Mouse (Mus musculus): Measurements from ENCODE around the gene Trappc3. TPM values are rescaled to one million over a fixed set of nuclear protein-coding genes. Genes with fewer than 3 reads are reported as not detected.

The Trappc3 gene
- polyA plus RNA-seq, 1 experiment from 2014 or later, result 104 TPM

DNA sequence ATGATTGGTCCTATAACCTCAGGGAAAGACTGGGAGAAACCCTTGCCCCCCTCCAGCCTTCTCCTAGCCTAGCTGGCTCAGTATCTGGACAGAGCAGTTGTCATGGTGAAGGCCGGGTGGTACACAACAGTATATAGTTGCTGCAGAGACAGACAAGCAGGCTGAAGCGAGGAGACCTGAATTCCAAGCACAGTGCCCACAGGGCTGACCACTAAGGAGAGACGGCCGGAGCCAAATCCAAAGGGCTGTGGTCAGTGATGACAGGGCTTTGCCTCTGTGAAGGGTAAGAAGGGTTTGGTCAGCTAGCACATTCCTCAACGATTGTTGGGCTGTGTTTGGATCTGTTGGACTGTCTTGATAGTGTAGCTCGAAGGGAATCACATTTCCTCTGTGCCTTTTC is 859 bp upstream of the Trappc3 start:
- Histone ChIP-seq H3K9me3 (no peaks in the 10 kb centered on the region), H3K4me3 (replicated peaks) (no peak overlapping the region), H3K4me1 (peaks cover 59% of the 10 kb centered on the region), H3K27me3 (0 out of 2 replicates have a peak, but pooled peaks cover 6% of the 10 kb centered on the region), H3K36me3 (replicated peaks) (no peaks in the 10 kb centered on the region), H3K9ac (no peak overlapping the region), H3K27ac (peak overlapping the region; percentile 56; the same call in 1 of the 2 replicates), H3K4me2 (no peak overlapping the region)
- no peak for ATAC-seq (ENCODE audit: low FRiP score)
- 86% methylated on average over 6 of the region's 6 CpGs for WGBS

DNA sequence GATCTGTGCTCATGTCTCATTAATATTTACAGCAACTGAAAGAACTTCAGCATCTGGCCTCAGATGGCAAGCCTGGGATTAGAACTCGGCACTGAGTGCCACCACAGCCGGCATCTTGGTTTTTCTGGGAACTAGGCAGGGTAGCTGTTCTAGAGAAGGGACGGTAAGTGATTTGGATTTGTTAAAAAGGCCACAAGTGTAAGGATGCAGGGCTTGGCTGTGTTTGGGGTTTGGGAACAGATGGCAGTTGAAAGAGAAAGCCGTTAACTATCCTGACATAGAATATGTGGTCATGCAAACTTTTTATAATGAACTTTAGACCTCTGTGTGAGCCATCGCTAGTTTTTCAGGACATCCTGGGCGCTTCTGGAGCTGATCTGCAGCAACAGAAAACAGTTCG is 450 bp upstream of the Trappc3 start:
- peaks cover 57% of the 10 kb centered on the region for H3K4me1 ChIP-seq
- no peak overlapping the region for H3K9ac ChIP-seq
- peak overlapping the region; percentile 74 for H3K4me3 ChIP-seq (replicated peaks)
- WGBS, result 51% methylated on average over 7 of the region's 7 CpGs
- no peaks in the 10 kb centered on the region for H3K36me3 ChIP-seq (replicated peaks)
- 0 out of 2 replicates have a peak overlapping the region, but pooled peaks have one; percentile 25 for H3K27ac ChIP-seq
- no peak for ATAC-seq (ENCODE audit: low FRiP score)
- H3K4me2 ChIP-seq, result no peak overlapping the region; the same call in 1 of the 2 replicates
- no peaks in the 10 kb centered on the region for H3K9me3 ChIP-seq
- H3K27me3 ChIP-seq, result 0 out of 2 replicates have a peak, but pooled peaks cover 6% of the 10 kb centered on the region

DNA sequence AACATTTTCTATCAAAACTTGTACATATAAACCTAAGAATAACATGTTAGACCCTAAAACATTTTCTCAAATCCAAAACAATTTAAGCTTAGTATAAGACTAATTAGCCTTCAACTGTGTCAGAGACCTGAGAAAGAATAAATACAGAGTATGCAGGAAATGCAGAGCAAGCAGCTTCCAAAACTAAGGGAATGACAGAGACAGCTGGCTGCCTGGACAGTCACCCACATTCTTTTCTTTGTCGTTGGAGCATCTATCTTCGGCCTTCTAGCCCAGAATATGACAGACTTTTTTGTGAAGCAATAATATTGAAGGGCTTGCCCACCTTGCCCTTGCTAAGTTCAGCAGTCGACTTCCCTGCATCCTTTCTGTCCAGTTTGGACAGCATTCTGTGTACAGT is 7.2 kb downstream of the Trappc3 start:
- H3K27ac ChIP-seq, result no peak overlapping the region
- no peak overlapping the region for H3K4me3 ChIP-seq (replicated peaks)
- 88% methylated on average over 3 of the region's 3 CpGs for WGBS
- ATAC-seq (ENCODE audit: low FRiP score), result no peak
- no peak overlapping the region for H3K9ac ChIP-seq
- peaks cover 22% of the 10 kb centered on the region for H3K36me3 ChIP-seq (replicated peaks)
- no peak overlapping the region for H3K4me2 ChIP-seq
- H3K9me3 ChIP-seq, result no peaks in the 10 kb centered on the region
- H3K27me3 ChIP-seq, result no peaks in the 10 kb centered on the region
- H3K4me1 ChIP-seq, result no peaks in the 10 kb centered on the region

DNA sequence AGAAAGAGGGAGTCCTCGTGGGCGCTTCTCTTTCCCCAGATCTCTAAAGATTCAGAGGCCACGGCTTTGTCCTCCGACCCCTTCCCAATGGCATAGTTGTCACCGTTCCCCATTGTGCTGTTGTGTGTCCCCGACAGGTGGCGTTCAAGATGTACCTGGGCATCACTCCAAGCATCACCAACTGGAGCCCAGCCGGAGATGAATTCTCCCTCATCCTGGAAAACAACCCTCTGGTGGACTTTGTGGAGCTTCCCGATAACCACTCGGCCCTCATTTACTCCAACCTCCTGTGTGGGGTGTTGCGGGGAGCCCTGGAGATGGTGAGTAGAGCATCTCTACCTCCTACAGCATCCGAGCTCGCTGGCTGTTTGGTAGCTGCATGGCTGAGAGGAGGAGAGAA is 11.6 kb downstream of the Trappc3 start:
- H3K9ac ChIP-seq, result no peak overlapping the region
- WGBS, result 70% methylated on average over 13 of the region's 13 CpGs
- no peak for ATAC-seq (ENCODE audit: low FRiP score)

DNA sequence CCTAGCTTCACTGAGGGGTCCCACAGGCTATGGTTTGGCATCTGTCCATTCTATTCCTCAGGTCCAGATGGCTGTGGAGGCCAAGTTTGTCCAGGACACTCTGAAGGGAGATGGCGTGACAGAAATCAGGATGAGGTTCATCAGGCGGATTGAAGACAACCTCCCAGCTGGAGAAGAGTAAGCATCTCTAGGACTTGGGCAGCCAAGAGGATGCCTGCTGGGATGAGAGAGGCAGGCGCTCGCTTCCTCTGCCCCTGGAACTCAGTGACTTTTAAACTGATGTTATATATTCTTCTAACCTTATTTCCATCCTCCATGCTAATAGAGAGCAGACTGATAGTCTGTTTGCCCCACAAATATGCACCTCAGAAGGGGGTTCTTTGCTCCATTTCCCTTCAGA is 13.0 kb downstream of the Trappc3 start:
- no peaks in the 10 kb centered on the region for H3K9me3 ChIP-seq
- no peak overlapping the region for H3K4me2 ChIP-seq
- no peak overlapping the region for H3K27ac ChIP-seq
- ATAC-seq (ENCODE audit: low FRiP score), result no peak
- peaks cover 4% of the 10 kb centered on the region for H3K4me1 ChIP-seq
- no peaks in the 10 kb centered on the region; the same call in 1 of the 2 replicates for H3K27me3 ChIP-seq
- WGBS, result 94% methylated on average over 4 of the region's 4 CpGs
- H3K9ac ChIP-seq, result no peak overlapping the region
- H3K4me3 ChIP-seq (replicated peaks), result no peak overlapping the region
- H3K36me3 ChIP-seq (replicated peaks), result peaks cover 39% of the 10 kb centered on the region

More for the DNA sequence above, 11.6 kb downstream of the Trappc3 start:
- peaks cover 4% of the 10 kb centered on the region for H3K4me1 ChIP-seq
- no peak overlapping the region for H3K27ac ChIP-seq
- H3K4me3 ChIP-seq (replicated peaks), result no peak overlapping the region
- H3K4me2 ChIP-seq, result no peak overlapping the region
- H3K36me3 ChIP-seq (replicated peaks), result peaks cover 39% of the 10 kb centered on the region
- no peaks in the 10 kb centered on the region for H3K9me3 ChIP-seq
- no peaks in the 10 kb centered on the region; the same call in 1 of the 2 replicates for H3K27me3 ChIP-seq

DNA sequence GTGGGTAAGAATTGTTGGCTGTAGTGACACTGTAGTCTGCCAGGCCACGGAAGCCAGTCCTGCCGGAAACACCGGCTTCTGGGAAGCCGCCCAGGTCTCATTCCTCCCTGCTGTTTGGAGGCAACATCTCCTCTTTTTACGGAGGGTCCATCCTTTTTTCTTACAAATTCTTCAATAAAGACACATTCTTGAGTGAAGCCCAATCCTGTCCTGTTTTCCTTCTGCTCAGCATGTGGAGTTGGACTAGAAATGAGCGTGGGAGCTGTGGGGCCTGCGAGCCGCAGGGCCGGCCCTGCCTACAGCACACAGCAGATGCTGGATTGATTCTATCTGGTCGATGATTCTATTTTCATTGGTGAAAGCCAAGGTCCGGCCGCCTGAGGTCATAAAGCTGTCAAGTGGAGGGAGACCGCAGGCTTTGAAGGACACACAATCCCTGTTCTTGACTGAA is 13.6 kb downstream of the Trappc3 start:
- H3K27ac ChIP-seq, result no peak overlapping the region
- no peak overlapping the region for H3K4me2 ChIP-seq
- H3K9me3 ChIP-seq, result no peaks in the 10 kb centered on the region
- no peak overlapping the region for H3K4me3 ChIP-seq (replicated peaks)
- no peak for ATAC-seq (ENCODE audit: low FRiP score)
- H3K27me3 ChIP-seq, result no peaks in the 10 kb centered on the region; the same call in 1 of the 2 replicates
- peaks cover 4% of the 10 kb centered on the region for H3K4me1 ChIP-seq
- peaks cover 35% of the 10 kb centered on the region for H3K36me3 ChIP-seq (replicated peaks)
- WGBS, result 90% methylated on average over 13 of the region's 13 CpGs
- no peak overlapping the region for H3K9ac ChIP-seq

DNA sequence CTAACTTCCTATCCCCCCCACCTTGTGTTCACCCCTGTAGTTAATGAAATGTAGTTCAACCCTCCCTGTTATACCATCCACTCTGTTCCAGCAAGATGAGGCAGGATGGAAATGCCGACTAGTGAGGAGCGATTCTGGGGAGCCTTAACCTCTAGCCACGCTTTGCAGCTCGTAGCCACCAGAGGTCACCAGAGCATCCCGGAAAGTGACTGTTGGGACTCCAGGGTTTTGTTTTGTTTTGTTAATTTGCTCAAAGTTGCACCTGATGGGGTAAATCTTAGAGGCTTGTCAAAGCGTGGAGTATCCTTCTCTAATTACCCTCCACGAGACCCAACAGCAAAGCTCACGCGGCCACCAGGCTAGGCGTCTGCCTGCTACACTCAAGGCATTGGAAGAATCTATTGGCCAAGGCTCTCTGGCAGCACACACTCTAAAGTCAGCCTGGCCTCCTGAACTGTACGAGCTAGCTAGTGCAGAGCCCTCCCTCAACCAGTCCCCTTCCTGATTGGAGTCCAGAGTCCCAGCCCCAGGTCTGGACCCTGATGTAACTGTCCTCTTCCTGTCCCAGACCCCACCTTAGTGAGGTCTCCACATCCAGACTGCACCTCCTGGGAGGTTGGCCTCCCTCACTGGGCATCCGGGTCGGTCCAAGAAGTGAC is 15.9 kb downstream of the Trappc3 start:
- Histone ChIP-seq H3K4me1 (peaks cover 4% of the 10 kb centered on the region), H3K36me3 (replicated peaks) (peaks cover 29% of the 10 kb centered on the region), H3K27me3 (no peaks in the 10 kb centered on the region; the same call in 1 of the 2 replicates), H3K9ac (no peak overlapping the region), H3K9me3 (no peaks in the 10 kb centered on the region), H3K4me3 (replicated peaks) (no peak overlapping the region), H3K27ac (peak overlapping the region; percentile 42; the same call in 1 of the 2 replicates), H3K4me2 (peak overlapping the region; percentile 19; the same call in 1 of the 2 replicates)
- no peak for ATAC-seq (ENCODE audit: low FRiP score)
- 6% methylated on average over 13 of the region's 13 CpGs for WGBS

DNA sequence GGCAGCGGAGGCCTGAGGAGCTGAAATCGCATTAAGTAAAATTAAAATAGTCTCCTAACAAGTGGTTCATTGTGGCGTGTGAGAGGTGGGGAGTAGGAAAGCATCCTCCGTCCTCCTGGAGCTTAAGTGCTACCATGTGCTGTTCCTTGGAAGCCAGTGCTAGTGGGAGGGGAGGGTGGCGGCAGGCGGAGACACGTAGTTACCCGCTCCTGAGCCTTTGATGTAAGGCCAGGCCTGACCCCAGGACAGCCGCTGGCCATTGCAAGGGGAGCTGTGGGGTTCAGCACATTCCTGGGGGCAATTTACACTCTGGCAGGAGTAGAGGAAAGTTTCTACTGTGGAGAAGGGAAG is 16.4 kb downstream of the Trappc3 start:
- no peak for ATAC-seq (ENCODE audit: low FRiP score)
- no peak overlapping the region for H3K4me3 ChIP-seq (replicated peaks)
- H3K9ac ChIP-seq, result no peak overlapping the region
- H3K9me3 ChIP-seq, result no peaks in the 10 kb centered on the region
- H3K4me1 ChIP-seq, result peaks cover 4% of the 10 kb centered on the region
- peaks cover 24% of the 10 kb centered on the region for H3K36me3 ChIP-seq (replicated peaks)
- 29% methylated on average over 9 of the region's 9 CpGs for WGBS
- peaks cover 5% of the 10 kb centered on the region; the same call in 1 of the 2 replicates for H3K27me3 ChIP-seq
- H3K27ac ChIP-seq, result peak overlapping the region; percentile 42
- peak overlapping the region; percentile 19; the same call in 1 of the 2 replicates for H3K4me2 ChIP-seq

DNA sequence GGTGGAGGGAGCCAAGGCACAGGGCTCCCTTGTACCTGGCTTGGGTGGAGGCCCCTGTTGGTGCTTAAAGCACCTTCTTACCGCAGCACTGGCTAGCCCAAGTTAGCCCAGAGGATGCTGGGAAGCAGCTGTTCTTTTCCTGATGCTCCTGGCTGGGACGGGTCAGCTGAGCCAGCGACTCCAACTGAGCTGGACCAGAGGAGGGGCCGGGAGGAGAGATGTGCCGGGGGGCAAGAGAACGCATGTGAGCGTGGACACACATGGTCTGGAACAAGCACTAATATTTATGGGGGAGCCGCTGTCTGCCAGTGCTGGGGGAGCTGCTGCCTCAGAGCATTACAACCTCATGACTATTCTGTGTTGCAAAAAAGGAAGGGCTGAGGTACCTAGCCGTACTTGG is 16.8 kb downstream of the Trappc3 start:
- Histone ChIP-seq H3K4me3 (replicated peaks) (no peak overlapping the region), H3K4me2 (no peak overlapping the region), H3K27me3 (peaks cover 9% of the 10 kb centered on the region), H3K9ac (no peak overlapping the region), H3K9me3 (no peaks in the 10 kb centered on the region), H3K27ac (peak overlapping the region; percentile 42; the same call in 1 of the 2 replicates), H3K4me1 (peaks cover 4% of the 10 kb centered on the region), H3K36me3 (replicated peaks) (peaks cover 19% of the 10 kb centered on the region)
- ATAC-seq (ENCODE audit: low FRiP score), result no peak
- WGBS, result 63% methylated on average over 9 of the region's 9 CpGs

DNA sequence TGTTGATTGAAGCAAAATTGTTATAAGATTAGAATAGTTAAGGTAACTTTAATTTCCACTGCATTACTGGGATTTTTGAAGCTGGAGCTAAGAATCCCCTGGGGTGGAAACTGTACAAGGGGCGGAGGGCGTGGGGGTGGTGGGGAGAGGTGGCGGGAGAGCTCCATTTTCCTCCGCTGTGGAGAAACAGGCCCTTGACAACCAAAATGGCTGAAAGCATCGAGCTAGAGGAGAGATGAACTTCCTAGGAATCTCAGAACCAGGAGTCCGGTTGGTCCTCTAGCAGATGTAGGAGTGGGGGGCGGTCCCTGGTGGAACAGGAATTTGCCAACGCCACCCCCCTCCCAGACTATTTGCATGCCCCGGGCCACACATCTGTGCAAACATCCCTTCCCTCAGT is 19.6 kb downstream of the Trappc3 start:
- Histone ChIP-seq H3K27ac (no peak overlapping the region), H3K4me1 (peaks cover 9% of the 10 kb centered on the region), H3K36me3 (replicated peaks) (no peaks in the 10 kb centered on the region), H3K4me2 (no peak overlapping the region), H3K9me3 (peaks cover 7% of the 10 kb centered on the region; the same call in 1 of the 2 replicates), H3K4me3 (replicated peaks) (no peak overlapping the region), H3K9ac (no peak overlapping the region), H3K27me3 (peaks cover 29% of the 10 kb centered on the region)
- ATAC-seq (ENCODE audit: low FRiP score), result no peak
- WGBS, result 71% methylated on average over 9 of the region's 9 CpGs

DNA sequence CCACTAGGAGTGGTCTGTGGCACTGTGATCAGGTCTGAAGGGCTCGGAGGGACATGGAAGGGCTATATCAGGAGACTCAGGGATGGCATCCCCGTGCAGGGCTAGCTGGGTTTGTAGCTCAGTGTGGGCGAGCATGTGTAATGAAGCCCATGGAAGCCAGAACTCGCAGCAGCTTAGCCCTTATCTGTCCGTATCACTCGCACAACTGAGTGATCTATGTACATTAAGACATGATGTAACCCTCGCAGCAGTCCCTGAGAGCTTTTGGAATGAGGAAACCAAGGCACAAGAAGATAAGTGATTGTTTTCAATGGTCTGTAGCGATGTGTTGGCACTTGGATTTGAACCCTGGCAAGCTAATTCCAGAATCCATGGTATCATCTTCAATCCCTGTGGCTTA is 21.5 kb downstream of the Trappc3 start:
- 91% methylated on average over 8 of the region's 8 CpGs for WGBS
- H3K27ac ChIP-seq, result no peak overlapping the region
- H3K36me3 ChIP-seq (replicated peaks), result no peaks in the 10 kb centered on the region
- H3K9ac ChIP-seq, result no peak overlapping the region
- H3K4me1 ChIP-seq, result peaks cover 15% of the 10 kb centered on the region
- H3K4me2 ChIP-seq, result no peak overlapping the region
- peaks cover 9% of the 10 kb centered on the region; the same call in 1 of the 2 replicates for H3K9me3 ChIP-seq
- H3K27me3 ChIP-seq, result peaks cover 48% of the 10 kb centered on the region
- ATAC-seq (ENCODE audit: low FRiP score), result no peak
- no peak overlapping the region for H3K4me3 ChIP-seq (replicated peaks)

DNA sequence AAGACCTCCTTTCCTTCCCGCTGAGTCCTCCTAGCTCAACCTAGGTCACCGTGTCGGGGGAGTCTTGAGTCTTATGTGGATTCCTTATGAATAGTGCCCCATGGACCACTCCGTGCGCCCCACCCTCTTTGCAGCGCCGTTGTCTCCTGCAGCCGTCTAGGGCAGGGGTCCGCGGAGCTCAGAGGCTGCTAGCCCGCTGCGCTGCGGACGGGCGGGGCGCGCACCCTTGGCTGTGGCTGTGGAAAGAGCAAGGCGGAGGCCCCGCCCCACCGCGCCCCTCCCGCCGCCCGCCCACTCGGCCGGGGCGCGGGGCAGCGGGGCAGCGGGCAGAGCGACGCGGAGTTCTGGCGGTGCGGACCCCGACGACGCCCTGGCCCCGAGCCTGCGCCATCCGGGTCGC is 24.4 kb downstream of the Trappc3 start, which contains the start of gene Col8a2:
Gene Col8a2 (plus strand): TSS at position 302 of the 400 bp plus-strand sequence.
- peak within 1 kb of the TSS; percentile 52 for H3K4me2 ChIP-seq
- peaks cover 74% of the 10 kb centered on the region for H3K27me3 ChIP-seq
- H3K4me1 ChIP-seq, result peaks cover 20% of the 10 kb centered on the region
- peaks cover 9% of the 10 kb centered on the region; the same call in 1 of the 2 replicates for H3K9me3 ChIP-seq
- H3K9ac ChIP-seq, result peak within 1 kb of the TSS; percentile 44
- no peaks in the 10 kb centered on the region for H3K36me3 ChIP-seq (replicated peaks)
- 0 out of 2 replicates have a peak within 1 kb of the TSS, but pooled peaks have one; percentile 19 for H3K27ac ChIP-seq
- WGBS, result 2% methylated on average over 42 of the region's 42 CpGs
- H3K4me3 ChIP-seq (replicated peaks), result peak within 1 kb of the TSS; percentile 41
- ATAC-seq (ENCODE audit: low FRiP score), result no peak
